Mouse (Mus musculus) layer of hippocampus, adult 11-12 months (tissue): ENCODE results near the gene Kcnk13.
A peak's percentile ranks its signal among the peaks of the same experiment; 100 is the strongest.

Experiments
- DNase-seq: peaks from one replicate; pipeline ENCODE4 v3.0.0; 2022; ENCODE audit warnings: low spot score

Kcnk13 gene

GRCm38 (mm10) chr12:99964301-99965202, at the start of gene Kcnk13:
Kcnk13 (plus strand) TSS chr12:99964499.
- DNase-seq = peak; percentile 81

- no peak for DNase-seq
These were observed 46.4 kb upstream of the Kcnk13 start for GRCm38 (mm10) chr12:99917800-99918427.

GRCm38 (mm10) chr12:99919636-99920035, 44.7 kb upstream of the Kcnk13 start:
- DNase-seq = no peak

GRCm38 (mm10) chr12:99921045-99921444, 43.3 kb upstream of the Kcnk13 start:
- DNase-seq = no peak

- peak; percentile 33 for DNase-seq
These were observed 41.1 kb upstream of the Kcnk13 start for GRCm38 (mm10) chr12:99923131-99923606.

GRCm38 (mm10) chr12:99923703-99924102, 40.6 kb upstream of the Kcnk13 start:
- DNase-seq = no peak

- DNase-seq = no peak
These were observed 36.0 kb upstream of the Kcnk13 start for GRCm38 (mm10) chr12:99928311-99928710.

GRCm38 (mm10) chr12:99929160-99929559, 35.1 kb upstream of the Kcnk13 start:
- DNase-seq = no peak

GRCm38 (mm10) chr12:99932245-99932644, 32.1 kb upstream of the Kcnk13 start:
- no peak for DNase-seq

- DNase-seq = no peak
These were observed 30.7 kb upstream of the Kcnk13 start for GRCm38 (mm10) chr12:99933630-99934029.

- peak; percentile 29 for DNase-seq
These were observed 28.9 kb upstream of the Kcnk13 start for GRCm38 (mm10) chr12:99935403-99935802.

- DNase-seq = no peak
These were observed 25.8 kb upstream of the Kcnk13 start for GRCm38 (mm10) chr12:99938476-99938875.

- no peak for DNase-seq
These were observed 25.1 kb upstream of the Kcnk13 start for GRCm38 (mm10) chr12:99939179-99939578.

- DNase-seq = no peak
These were observed 23.6 kb upstream of the Kcnk13 start for GRCm38 (mm10) chr12:99940704-99941103.

GRCm38 (mm10) chr12:99942441-99942840, 21.9 kb upstream of the Kcnk13 start:
- DNase-seq = peak; percentile 27

GRCm38 (mm10) chr12:99952928-99953327, 11.4 kb upstream of the Kcnk13 start:
- peak; percentile 79 for DNase-seq

GRCm38 (mm10) chr12:99956411-99956810, 7.9 kb upstream of the Kcnk13 start:
- DNase-seq = no peak

GRCm38 (mm10) chr12:99958068-99959060, 5.9 kb upstream of the Kcnk13 start:
- peak; percentile 28 for DNase-seq

- DNase-seq = no peak
These were observed 5.0 kb upstream of the Kcnk13 start for GRCm38 (mm10) chr12:99959291-99959690.

GRCm38 (mm10) chr12:99959930-99960329, 4.4 kb upstream of the Kcnk13 start:
- no peak for DNase-seq

- DNase-seq = no peak
These were observed 3.6 kb upstream of the Kcnk13 start for GRCm38 (mm10) chr12:99960675-99961074.
